Mouse (Mus musculus): ENCODE data around the gene Apol7e. TPM values are rescaled to one million over a fixed set of nuclear protein-coding genes. Genes with fewer than 3 reads are reported as not detected.
"Not testable (repeated sequence)": the region's sequence is repeated elsewhere in the genome, so short reads cannot be mapped to it uniquely, and the experiment has no call there.

Gene Apol7e
- polyA plus RNA-seq (2016; fragmentation: Nextera tagmentation; extraction: Ambion mirVana) = not detected in 2 replicates

- not testable (repeated sequence) for H3K4me3 ChIP-seq; H3K9ac ChIP-seq; H3K9me3 ChIP-seq; H3K27ac ChIP-seq; H3K4me2 ChIP-seq (replicated peaks); H3K4me1 ChIP-seq; H3K36me3 ChIP-seq; H3K27me3 ChIP-seq (replicated peaks); ATAC-seq (ENCODE audit: low FRiP score, low read depth)
- 85% methylated on average over 4 of the region's 4 CpGs for WGBS
These were observed at the start of gene Apol7e for GRCm38 (mm10) chr15:77698656-77699055. Apol7e (plus strand) TSS chr15:77698857.

GRCm38 (mm10) chr15:77651143-77651542 is 47.5 kb upstream of the Apol7e start:
- not testable (repeated sequence) for H3K4me3 ChIP-seq; H3K4me1 ChIP-seq; H3K9me3 ChIP-seq; H3K27me3 ChIP-seq (replicated peaks); H3K9ac ChIP-seq; H3K4me2 ChIP-seq (replicated peaks); ATAC-seq (ENCODE audit: low FRiP score, low read depth); H3K36me3 ChIP-seq; H3K27ac ChIP-seq

GRCm38 (mm10) chr15:77659773-77660172 is 38.9 kb upstream of the Apol7e start:
- H3K27ac ChIP-seq; ATAC-seq (ENCODE audit: low FRiP score, low read depth); H3K4me1 ChIP-seq; H3K9ac ChIP-seq; H3K36me3 ChIP-seq; H3K27me3 ChIP-seq (replicated peaks); H3K4me2 ChIP-seq (replicated peaks); H3K4me3 ChIP-seq; H3K9me3 ChIP-seq: not testable (repeated sequence)
- 80% methylated on average over 1 of the region's 1 CpGs for WGBS

- 33% methylated on average over 2 of the region's 2 CpGs for WGBS
- H3K9ac ChIP-seq; ATAC-seq (ENCODE audit: low FRiP score, low read depth); H3K36me3 ChIP-seq; H3K4me3 ChIP-seq; H3K4me2 ChIP-seq (replicated peaks); H3K9me3 ChIP-seq; H3K27ac ChIP-seq; H3K27me3 ChIP-seq (replicated peaks); H3K4me1 ChIP-seq: not testable (repeated sequence)
These were observed 36.8 kb upstream of the Apol7e start for GRCm38 (mm10) chr15:77661841-77662240.

GRCm38 (mm10) chr15:77674081-77674480 is 24.6 kb upstream of the Apol7e start:
- not testable (repeated sequence) for H3K4me1 ChIP-seq; H3K4me3 ChIP-seq; H3K27me3 ChIP-seq (replicated peaks); H3K4me2 ChIP-seq (replicated peaks); H3K9ac ChIP-seq; ATAC-seq (ENCODE audit: low FRiP score, low read depth); H3K36me3 ChIP-seq; H3K27ac ChIP-seq; H3K9me3 ChIP-seq
- 72% methylated on average over 1 of the region's 1 CpGs for WGBS

GRCm38 (mm10) chr15:77683944-77684343 is 14.7 kb upstream of the Apol7e start:
- ATAC-seq (ENCODE audit: low FRiP score, low read depth); H3K27me3 ChIP-seq (replicated peaks); H3K27ac ChIP-seq; H3K9me3 ChIP-seq; H3K4me2 ChIP-seq (replicated peaks); H3K9ac ChIP-seq; H3K4me1 ChIP-seq; H3K36me3 ChIP-seq; H3K4me3 ChIP-seq: not testable (repeated sequence)
- WGBS = 18% methylated on average over 11 of the region's 11 CpGs

GRCm38 (mm10) chr15:77691532-77692311 is 6.9 kb upstream of the Apol7e start:
- not testable (repeated sequence) for H3K9ac ChIP-seq; H3K27me3 ChIP-seq (replicated peaks); H3K9me3 ChIP-seq; ATAC-seq (ENCODE audit: low FRiP score, low read depth); H3K36me3 ChIP-seq; H3K4me1 ChIP-seq; H3K27ac ChIP-seq; H3K4me3 ChIP-seq
- peak overlapping the region; percentile 54 for H3K4me2 ChIP-seq (replicated peaks)
- WGBS = 8% methylated on average over 20 of the region's 20 CpGs

GRCm38 (mm10) chr15:77694687-77695295 is 3.9 kb upstream of the Apol7e start:
- not testable (repeated sequence) for ATAC-seq (ENCODE audit: low FRiP score, low read depth); H3K36me3 ChIP-seq; H3K27me3 ChIP-seq (replicated peaks); H3K9ac ChIP-seq; H3K9me3 ChIP-seq; H3K4me2 ChIP-seq (replicated peaks); H3K4me1 ChIP-seq; H3K4me3 ChIP-seq; H3K27ac ChIP-seq
- 49% methylated on average over 11 of the region's 15 CpGs for WGBS

GRCm38 (mm10) chr15:77705306-77705705 is 6.6 kb downstream of the Apol7e start:
- 90% methylated on average over 3 of the region's 3 CpGs for WGBS
- H3K36me3 ChIP-seq; H3K4me1 ChIP-seq; H3K4me3 ChIP-seq; H3K27me3 ChIP-seq (replicated peaks); H3K4me2 ChIP-seq (replicated peaks); H3K9me3 ChIP-seq; H3K9ac ChIP-seq; H3K27ac ChIP-seq; ATAC-seq (ENCODE audit: low FRiP score, low read depth): not testable (repeated sequence)

- not testable (repeated sequence) for H3K4me3 ChIP-seq
- WGBS = 100% methylated on average over 1 of the region's 1 CpGs
These were observed 10.3 kb downstream of the Apol7e start for GRCm38 (mm10) chr15:77708936-77709335.

GRCm38 (mm10) chr15:77718240-77718639 is 19.6 kb downstream of the Apol7e start:
- not testable (repeated sequence) for H3K36me3 ChIP-seq; H3K9ac ChIP-seq; H3K4me1 ChIP-seq; H3K27ac ChIP-seq; H3K4me3 ChIP-seq; H3K9me3 ChIP-seq; H3K27me3 ChIP-seq (replicated peaks); H3K4me2 ChIP-seq (replicated peaks); ATAC-seq (ENCODE audit: low FRiP score, low read depth)
- 91% methylated on average over 2 of the region's 6 CpGs for WGBS

More at GRCm38 (mm10) chr15:77708936-77709335, 10.3 kb downstream of the Apol7e start:
- H3K27me3 ChIP-seq (replicated peaks); H3K27ac ChIP-seq; ATAC-seq (ENCODE audit: low FRiP score, low read depth); H3K36me3 ChIP-seq; H3K9ac ChIP-seq; H3K9me3 ChIP-seq; H3K4me1 ChIP-seq; H3K4me2 ChIP-seq (replicated peaks): not testable (repeated sequence)

- not testable (repeated sequence) for H3K27me3 ChIP-seq (replicated peaks); H3K36me3 ChIP-seq; H3K9ac ChIP-seq; ATAC-seq (ENCODE audit: low FRiP score, low read depth); H3K9me3 ChIP-seq; H3K27ac ChIP-seq; H3K4me1 ChIP-seq; H3K4me3 ChIP-seq; H3K4me2 ChIP-seq (replicated peaks)
- no CpG with 5 or more reads among the region's 3 CpGs for WGBS
These were observed 22.9 kb downstream of the Apol7e start for GRCm38 (mm10) chr15:77721509-77721908.

Data from neural tube, embryonic 12.5 days (tissue).